ENCODE assay signal across 8 mouse cellular contexts in genomic region chr7:127207374-127208294, GRCm38 (mm10). TPM values are rescaled to one million over a fixed set of nuclear protein-coding genes. Genes with fewer than 3 reads are reported as not detected.
A peak's percentile ranks its signal among the peaks of the same experiment; 100 is the strongest.
DNase-seq lines count a peak whose midpoint lies in the region; ATAC-seq and TF ChIP-seq lines count a peak whose summit lies in the region.

No protein-coding gene starts in this region.

- H3K4me3 ChIP-seq in ES-E14 (ENCODE audit: insufficient read depth in 1 of 2, low read depth in 1 of 2, low read length in 2 of 2, poor library complexity in 1 of 2, severe bottlenecking in 1 of 2), result peak overlapping the region; percentile 93 to 94
- peak overlapping the region; percentile 74 for H3K4me3 ChIP-seq in embryonic facial prominence, embryonic 10.5 days
- peak overlapping the region; percentile 99 for H3K4me3 ChIP-seq in hindbrain, embryonic 13.5 days
- H3K4me3 ChIP-seq in lung, embryonic 14.5 days (ENCODE audit: low read depth, low read length), result peak overlapping the region; percentile 74

- no peaks in the 10 kb centered on the region for H3K9me3 ChIP-seq in ES-E14 (ENCODE audit: control insufficient read depth, insufficient read depth, low read depth, low read length)
- H3K9me3 ChIP-seq in embryonic facial prominence, embryonic 10.5 days, result no peaks in the 10 kb centered on the region
- H3K9me3 ChIP-seq in hindbrain, embryonic 13.5 days, result no peaks in the 10 kb centered on the region
- no peaks in the 10 kb centered on the region for H3K9me3 ChIP-seq in lung, embryonic 14.5 days (ENCODE audit: low read depth, low read length)

- peak overlapping the region; percentile 99 for H3K4me2 ChIP-seq in hindbrain, embryonic 13.5 days
- H3K4me2 ChIP-seq in lung, embryonic 14.5 days, result peak overlapping the region; percentile 96

- in situ Hi-C loops in ES-E14 (cut with MboI; ENCODE audit: low sequenced_read_pairs in 2 of 2, unreplicated experiment in 2 of 2), result no loop called here

- peak overlapping the region; percentile 85 for H3K27ac ChIP-seq in ES-E14 (ENCODE audit: insufficient read depth, low read depth, low read length, poor library complexity, severe bottlenecking)
- H3K27ac ChIP-seq in embryonic facial prominence, embryonic 10.5 days (replicated peaks), result peak overlapping the region; percentile 94
- peak overlapping the region; percentile 88 for H3K27ac ChIP-seq in hindbrain, embryonic 13.5 days
- peak overlapping the region; percentile 82 for H3K27ac ChIP-seq in lung, embryonic 14.5 days (ENCODE audit: low read depth)

- no peak for TF ChIP-seq CTCF in lung, embryonic 14.5 days (IDR thresholded peaks at IDR 0.05; ENCODE audit: low read depth)

- H3K4me1 ChIP-seq in ES-E14 (ENCODE audit: control insufficient read depth in 2 of 2, insufficient read depth in 2 of 2, low read length in 2 of 2, poor library complexity in 1 of 2), result peaks cover 6 to 24% of the 10 kb centered on the region in 2 experiments; a peak in 3 of 4 replicates
- H3K4me1 ChIP-seq in embryonic facial prominence, embryonic 10.5 days, result peaks cover 40% of the 10 kb centered on the region
- H3K4me1 ChIP-seq in hindbrain, embryonic 13.5 days (replicated peaks), result peaks cover 47% of the 10 kb centered on the region
- H3K4me1 ChIP-seq in lung, embryonic 14.5 days (ENCODE audit: insufficient read depth), result peaks cover 7% of the 10 kb centered on the region

- ATAC-seq in hindbrain, embryonic 13.5 days (ENCODE audit: low FRiP score), result 0 out of 2 replicates have a peak, but pooled peaks have one; percentile 12
- no peak; the same call in 1 of the 2 replicates for ATAC-seq in lung, embryonic 14.5 days (ENCODE audit: insufficient read depth)

- no peaks in the 10 kb centered on the region; the same call in 1 of the 2 replicates for H3K27me3 ChIP-seq in embryonic facial prominence, embryonic 10.5 days (replicated peaks; ENCODE audit: low read depth, poor library complexity, severe bottlenecking)
- no peaks in the 10 kb centered on the region for H3K27me3 ChIP-seq in hindbrain, embryonic 13.5 days
- H3K27me3 ChIP-seq in lung, embryonic 14.5 days (ENCODE audit: insufficient read depth, low read length), result no peaks in the 10 kb centered on the region

- peak; percentile 47 for DNase-seq in kidney, adult 9 months
- DNase-seq in kidney, adult 11 months, result no peak
- DNase-seq in ES-E14 (ENCODE audit: low read depth, low spot score), result no peak
- peak; percentile 39 for DNase-seq in embryonic facial prominence, embryonic 10.5 days (ENCODE audit: low spot score)
- DNase-seq in lung, embryonic 14.5 days, result no peak
- peak; percentile 37 to 50 for DNase-seq in spleen, postnatal 14 days (ENCODE audit: low spot score in 2 of 2)
- no peak for DNase-seq in urinary bladder, adult 2 months (ENCODE audit: low spot score)

- under 1% methylated on average over 53 of the region's 53 CpGs for WGBS in embryonic facial prominence, embryonic 10.5 days
- 0% methylated on average over 52 of the region's 53 CpGs for WGBS in hindbrain, embryonic 13.5 days
- WGBS in lung, embryonic 14.5 days, result 0% methylated on average over 50 of the region's 53 CpGs

- peaks cover 16% of the 10 kb centered on the region for H3K36me3 ChIP-seq in ES-E14 (ENCODE audit: control insufficient read depth, insufficient read depth, low read length, poor library complexity, severe bottlenecking)
- peaks cover 30% of the 10 kb centered on the region for H3K36me3 ChIP-seq in embryonic facial prominence, embryonic 10.5 days (replicated peaks)
- H3K36me3 ChIP-seq in hindbrain, embryonic 13.5 days, result peaks cover 21% of the 10 kb centered on the region
- peaks cover 22% of the 10 kb centered on the region for H3K36me3 ChIP-seq in lung, embryonic 14.5 days (ENCODE audit: insufficient read depth)

- peak overlapping the region; percentile 97 for H3K9ac ChIP-seq in ES-E14 (ENCODE audit: insufficient read depth, low read depth, low read length, poor library complexity, severe bottlenecking)
- peak overlapping the region; percentile 98 for H3K9ac ChIP-seq in hindbrain, embryonic 13.5 days
- peak overlapping the region; percentile 86 for H3K9ac ChIP-seq in lung, embryonic 14.5 days

TF ChIP-seq in ES-E14, 5 proteins besides CTCF, POLR2A, EP300 and RAD21:
- TF ChIP-seq HCFC1 (IDR thresholded peaks at IDR 0.05; ENCODE audit: borderline replicate concordance, insufficient read depth, low read length) (no peak), ZNF384 (IDR thresholded peaks at IDR 0.05; ENCODE audit: low read depth, low read length) (no peak), ZC3H11A (IDR thresholded peaks at IDR 0.05; ENCODE audit: borderline replicate concordance, low read depth, low read length) (no peak), CHD2 (IDR thresholded peaks at IDR 0.05; ENCODE audit: low read depth, low read length) (no peak), MAFK (IDR thresholded peaks at IDR 0.05; ENCODE audit: insufficient read depth, low read depth, low read length) (no peak)

RNA-seq across cellular contexts. Expression of gene Tbc1d10b, which starts 0.6 kb away (rescaled TPM):
- total RNA-seq in ES-E14 (2012; rRNA removed), result 63.3 and 67.0 TPM in 2 replicates
- 31.3 and 34.4 TPM in 2 replicates for polyA plus RNA-seq in embryonic facial prominence, embryonic 10.5 days (2016; fragmentation: Nextera tagmentation; extraction: Ambion mirVana)
- 28.0 and 31.3 TPM in 2 replicates for polyA plus RNA-seq in hindbrain, embryonic 13.5 days (2015; fragmentation: Nextera tagmentation; extraction: Ambion mirVana)
- 26.0 and 33.7 TPM in 2 replicates for polyA plus RNA-seq in lung, embryonic 14.5 days (2014; fragmentation: Nextera tagmentation; extraction: Ambion mirVana)
- polyA plus RNA-seq in urinary bladder, adult 2 months (2012; rRNA removed), result 23.0 and 30.1 TPM in 2 replicates

RNA-seq across cellular contexts. Expression of gene Mylpf, which starts 1.1 kb away (rescaled TPM):
- 322 and 498 TPM in 2 replicates for total RNA-seq in ES-E14 (2012; rRNA removed)
- 9.3 and 10.7 TPM in 2 replicates for polyA plus RNA-seq in embryonic facial prominence, embryonic 10.5 days (2016; fragmentation: Nextera tagmentation; extraction: Ambion mirVana)
- 11.0 and 15.5 TPM in 2 replicates for polyA plus RNA-seq in hindbrain, embryonic 13.5 days (2015; fragmentation: Nextera tagmentation; extraction: Ambion mirVana)
- 8.6 and 12.2 TPM in 2 replicates for polyA plus RNA-seq in lung, embryonic 14.5 days (2014; fragmentation: Nextera tagmentation; extraction: Ambion mirVana)
- 1.2 and 2.1 TPM in 2 replicates for polyA plus RNA-seq in urinary bladder, adult 2 months (2012; rRNA removed)

RNA-seq across cellular contexts. Expression of gene Cd2bp2, which starts 11.8 kb away (rescaled TPM):
- 113 and 133 TPM in 2 replicates for total RNA-seq in ES-E14 (2012; rRNA removed)
- polyA plus RNA-seq in embryonic facial prominence, embryonic 10.5 days (2016; fragmentation: Nextera tagmentation; extraction: Ambion mirVana), result 89.9 and 93.4 TPM in 2 replicates
- polyA plus RNA-seq in hindbrain, embryonic 13.5 days (2015; fragmentation: Nextera tagmentation; extraction: Ambion mirVana), result 83.1 and 84.6 TPM in 2 replicates
- 54.6 and 59.6 TPM in 2 replicates for polyA plus RNA-seq in lung, embryonic 14.5 days (2014; fragmentation: Nextera tagmentation; extraction: Ambion mirVana)
- polyA plus RNA-seq in urinary bladder, adult 2 months (2012; rRNA removed), result 66.2 and 68.8 TPM in 2 replicates

RNA-seq across cellular contexts. Expression of gene Zfp553, which starts 25.2 kb away (rescaled TPM):
- total RNA-seq in ES-E14 (2012; rRNA removed), result 55.2 and 64.7 TPM in 2 replicates
- polyA plus RNA-seq in embryonic facial prominence, embryonic 10.5 days (2016; fragmentation: Nextera tagmentation; extraction: Ambion mirVana), result 73.5 and 75.8 TPM in 2 replicates
- polyA plus RNA-seq in hindbrain, embryonic 13.5 days (2015; fragmentation: Nextera tagmentation; extraction: Ambion mirVana), result 58.8 and 61.9 TPM in 2 replicates
- polyA plus RNA-seq in lung, embryonic 14.5 days (2014; fragmentation: Nextera tagmentation; extraction: Ambion mirVana), result 21.2 and 24.3 TPM in 2 replicates
- 10.0 and 10.5 TPM in 2 replicates for polyA plus RNA-seq in urinary bladder, adult 2 months (2012; rRNA removed)

RNA-seq across cellular contexts. Expression of gene Sept1, which starts 25.3 kb away (rescaled TPM):
- total RNA-seq in ES-E14 (2012; rRNA removed), result 85.8 and 128 TPM in 2 replicates
- 27.3 and 30.0 TPM in 2 replicates for polyA plus RNA-seq in embryonic facial prominence, embryonic 10.5 days (2016; fragmentation: Nextera tagmentation; extraction: Ambion mirVana)
- polyA plus RNA-seq in hindbrain, embryonic 13.5 days (2015; fragmentation: Nextera tagmentation; extraction: Ambion mirVana), result 21.8 and 23.1 TPM in 2 replicates
- polyA plus RNA-seq in lung, embryonic 14.5 days (2014; fragmentation: Nextera tagmentation; extraction: Ambion mirVana), result 20.1 and 20.3 TPM in 2 replicates
- 19.4 and 22.0 TPM in 2 replicates for polyA plus RNA-seq in urinary bladder, adult 2 months (2012; rRNA removed)

Comparison
In these comparisons a context has a peak if more than half of its experiments do, and no peak if none do; other contexts are left out.
1. DNase-seq: peak in kidney, adult 9 months (single experiment), embryonic facial prominence, embryonic 10.5 days (single experiment) and spleen, postnatal 14 days (2 of 2); none in kidney, adult 11 months (single experiment), ES-E14 (single experiment), lung, embryonic 14.5 days (single experiment) and urinary bladder, adult 2 months (single experiment).
2. Peak in every context shown above with its lines, with median percentiles within 50 percentile points of each other: H3K27ac ChIP-seq, H3K4me3 ChIP-seq and H3K9ac ChIP-seq.